Mouse (Mus musculus) forebrain, embryonic 11.5 days (tissue): ENCODE data around the gene U90926. TPM values are rescaled to one million over a fixed set of nuclear protein-coding genes. Genes with fewer than 3 reads are reported as not detected.

ENCODE experiments used
- polyA plus RNA-seq: library from polyadenylated mRNA; unstranded; fragments of >200 nt; fragmentation: Nextera tagmentation; extraction: Ambion mirVana; gene quantifications from 2 replicates; pipeline ENCODE4 v1.2.1, GENCODE M21; 2014

The U90926 gene
- polyA plus RNA-seq, 1 experiment from 2014 or later, result not detected

Other genes starting within 250 kb of the U90926 start
- gene Odaph, start 227.9 kb downstream of the U90926 start, polyA plus RNA-seq, result not detected in 2 replicates
- 0.56 and 0.68 TPM in 2 replicates for gene Cdkl2, start 171.5 kb downstream of the U90926 start, polyA plus RNA-seq
- gene G3bp2, start 131.7 kb downstream of the U90926 start, polyA plus RNA-seq, result 269 and 276 TPM in 2 replicates
- 24.2 and 25.7 TPM in 2 replicates for gene Uso1, start 77.5 kb downstream of the U90926 start, polyA plus RNA-seq
- gene Ppef2, start 40.9 kb upstream of the U90926 start, polyA plus RNA-seq, result not detected in 2 replicates
- gene Naaa, start 62.8 kb upstream of the U90926 start, polyA plus RNA-seq, result 3.6 and 4.0 TPM in 2 replicates
- gene Sdad1, start 95.1 kb upstream of the U90926 start, polyA plus RNA-seq, result 36.8 and 40.2 TPM in 2 replicates
- gene Cxcl9, start 112.7 kb upstream of the U90926 start, polyA plus RNA-seq, result not detected in 2 replicates
- gene Art3, start 116.4 kb upstream of the U90926 start, polyA plus RNA-seq, result 0.75 and 1.0 TPM in 2 replicates
- gene Cxcl10, start 133.5 kb upstream of the U90926 start, polyA plus RNA-seq, result 0.23 TPM in 1 of 2 replicates, not detected in the other
- gene Nup54, start 219.8 kb upstream of the U90926 start, polyA plus RNA-seq, result 65.9 and 70.5 TPM in 2 replicates